Mouse (Mus musculus) olfactory bulb, adult 2 months (tissue): ENCODE results near the gene Lyg2.

ENCODE experiments used
- CTCF ChIP-seq: fragments of 200-500 bp; IDR thresholded peaks from 2 replicates; pipeline ENCODE4 v1.5.1; 2012; ENCODE audit warnings: low read depth, mild to moderate bottlenecking, low read length, moderate library complexity; ENCODE audit not compliant: insufficient read depth
- POLR2A ChIP-seq: fragments of 200-500 bp; IDR thresholded peaks from 2 replicates; pipeline ENCODE4 v1.6.1; 2012; ENCODE audit warnings: mild to moderate bottlenecking, low read depth, low read length, moderate library complexity; ENCODE audit not compliant: insufficient read depth

- TF ChIP-seq POLR2A = no peak
- no peak for TF ChIP-seq CTCF
These were observed 46.9 kb downstream of the Lyg2 start for GRCm38 (mm10) chr1:37869362-37869761.
